Mouse (Mus musculus): Measurements from ENCODE around the gene Figla.

GRCm38 (mm10) chr6:85972699-85973098 lies 43.3 kb upstream of the Figla start:
- TF ChIP-seq CTCF (IDR thresholded peaks at IDR 0.05; ENCODE audit: extremely low read depth, insufficient read length, insufficient replicate concordance, low read depth, low read length) (no peak), POLR2A (IDR thresholded peaks at IDR 0.05; ENCODE audit: low read depth, low read length) (no peak)
